Mouse (Mus musculus) cerebellum, postnatal 36 days (tissue): ENCODE measurements around the gene Zic4.

Experiments
- DNase-seq, 2 experiments: peaks; one replicate each; pipeline ENCODE4 v3.0.0; 2021 to 2022; ENCODE audit warnings: mixed read lengths in 2 of 2

Gene Zic4

DNA sequence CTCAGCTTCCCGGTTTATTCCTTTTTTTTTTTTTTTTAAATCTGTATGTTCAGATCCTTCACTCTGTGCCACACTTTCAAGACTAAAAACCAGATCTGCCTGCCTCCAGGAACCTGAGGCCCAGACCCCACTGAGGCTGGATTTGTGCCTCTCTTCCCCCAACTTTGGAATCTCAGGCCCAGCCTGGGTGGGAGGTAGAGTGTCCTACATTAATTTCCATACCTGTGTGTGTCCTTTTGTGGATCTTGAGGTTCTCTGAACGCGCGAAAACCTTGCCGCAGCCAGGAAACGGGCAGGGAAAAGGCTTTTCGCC is 1.6 kb downstream of the Zic4 start:
- DNase-seq, result no peak

DNA sequence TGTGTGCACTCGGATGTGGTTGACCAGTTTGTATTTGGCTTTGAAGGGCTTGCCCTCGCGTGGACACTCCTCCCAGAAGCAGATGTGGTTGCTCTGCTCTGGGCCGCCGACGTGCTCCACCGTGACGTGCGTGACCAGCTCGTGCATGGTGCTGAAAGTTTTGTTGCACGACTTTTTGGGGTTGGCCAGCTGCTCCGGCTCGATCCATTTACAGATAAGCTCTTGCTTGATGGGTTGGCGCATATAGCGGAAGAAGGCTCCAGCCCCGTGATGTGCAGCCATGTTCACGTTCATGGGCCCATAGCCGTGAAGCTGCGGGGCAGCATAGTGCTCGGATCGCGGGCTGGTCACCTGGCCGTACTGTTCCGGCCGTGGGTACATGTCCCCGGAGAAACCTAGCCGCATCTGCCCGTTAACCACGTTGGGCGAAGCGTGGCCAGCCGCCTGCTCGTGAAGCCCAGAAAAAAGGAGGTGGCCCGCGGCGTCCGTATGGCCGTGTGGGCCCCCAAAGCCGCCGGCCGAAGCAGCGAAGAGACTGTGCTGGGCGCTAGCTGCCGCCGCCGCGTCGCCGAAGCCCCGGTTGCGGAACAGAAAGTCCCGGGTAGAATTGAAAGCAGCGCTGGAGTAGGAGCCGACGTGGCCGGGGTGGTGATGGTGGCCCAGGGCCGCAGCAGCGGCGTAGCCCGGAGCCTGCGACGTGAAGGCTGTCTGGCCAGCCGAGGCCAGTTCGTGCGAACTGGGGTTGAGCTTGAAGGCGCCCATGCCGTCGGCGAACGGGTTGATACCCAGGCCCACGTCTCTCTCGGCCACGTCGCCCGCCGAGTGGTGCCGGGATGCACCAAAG is 2.1 kb downstream of the Zic4 start:
- DNase-seq, result peak; percentile 62 to 71

DNA sequence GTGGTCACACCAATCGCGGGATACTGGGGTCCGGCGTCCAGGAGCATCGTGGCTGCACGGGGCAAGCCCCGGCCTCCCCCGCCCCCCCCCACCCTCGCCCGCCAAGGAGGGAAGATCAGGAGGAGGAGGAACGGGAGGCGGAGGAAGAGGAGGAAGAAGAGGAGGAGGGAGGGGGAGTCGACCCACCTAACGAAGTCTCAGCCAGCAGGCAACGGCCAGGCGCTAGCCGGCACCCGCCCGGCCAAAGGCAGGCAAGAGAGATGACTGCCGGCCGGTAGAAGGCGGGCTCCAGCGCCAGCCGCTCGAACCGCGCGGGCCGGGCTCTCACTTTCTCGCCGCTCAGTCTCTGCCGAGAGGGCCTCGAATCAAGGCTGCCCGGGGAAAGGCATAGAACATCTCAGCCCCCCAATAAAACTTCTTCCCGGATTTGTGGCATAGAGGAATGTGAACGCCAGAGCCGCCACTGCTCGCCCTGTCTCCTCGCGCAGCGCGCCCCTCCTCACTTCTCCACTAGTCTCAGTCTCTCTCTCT is 2.8 kb downstream of the Zic4 start:
- peak; percentile 65 for DNase-seq

DNA sequence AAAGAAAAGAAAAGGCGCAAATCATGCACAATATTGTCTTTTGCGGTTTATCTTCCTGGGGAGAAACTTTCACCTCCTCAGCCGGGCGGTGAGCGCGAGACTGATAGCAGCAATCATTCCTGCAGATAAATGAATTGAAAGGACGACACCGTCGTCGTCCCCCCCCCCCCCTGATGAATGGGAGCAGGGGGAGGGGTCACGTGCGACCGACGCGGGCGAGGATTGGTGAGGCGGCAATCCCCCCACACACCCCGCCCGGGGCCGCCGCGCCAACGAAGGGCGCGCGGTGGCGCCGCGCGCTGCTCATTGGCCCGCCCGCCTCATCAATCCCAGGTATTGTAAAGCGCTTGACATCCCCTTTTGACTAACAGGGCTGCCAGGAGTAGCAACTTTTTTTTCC is 3.5 kb downstream of the Zic4 start, which contains the start of gene Zic1:
TSS of gene Zic1 (minus strand) at position 147 of the 400 bp plus-strand sequence.
- peak; percentile 87 to 93 for DNase-seq

DNA sequence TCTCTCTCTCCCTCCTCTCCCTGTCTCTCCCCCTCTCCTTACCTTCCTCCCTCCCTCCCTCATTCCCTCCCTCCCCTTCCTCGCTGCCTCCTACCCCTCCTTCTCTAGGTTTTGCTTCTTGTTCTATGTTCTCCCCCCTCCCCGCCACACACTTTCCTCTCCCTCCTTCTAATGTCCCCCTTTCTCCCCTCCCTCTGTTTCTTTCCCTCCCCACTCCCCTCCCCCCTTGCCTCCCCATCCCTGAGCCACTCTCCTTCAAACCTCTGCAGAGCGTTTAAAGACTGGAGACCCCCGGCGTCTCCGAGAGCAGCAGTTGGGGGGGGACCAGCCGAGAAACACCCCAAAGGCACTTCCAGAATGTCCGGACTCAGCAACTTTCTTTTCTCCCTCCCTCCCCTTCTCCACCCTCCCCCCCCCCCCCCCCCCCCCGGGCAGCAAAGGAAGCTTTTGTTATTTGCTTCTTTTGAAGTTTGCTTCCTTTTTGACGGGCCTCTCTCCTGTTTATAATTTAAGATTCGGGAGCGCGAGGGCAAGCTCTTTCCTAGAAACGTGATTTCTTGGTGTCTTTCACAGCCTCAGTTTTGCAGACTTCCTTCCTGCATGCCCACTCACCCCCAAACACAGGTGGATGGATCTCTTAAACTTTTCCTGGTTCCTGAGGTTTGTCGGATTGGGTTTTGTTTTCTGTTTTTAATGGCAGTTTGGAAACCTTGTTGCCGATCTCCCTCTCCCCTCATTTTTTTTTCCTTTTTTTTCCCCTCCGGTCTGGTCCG is 4.2 kb downstream of the Zic4 start:
- DNase-seq, result peak; percentile 43 to 50

DNA sequence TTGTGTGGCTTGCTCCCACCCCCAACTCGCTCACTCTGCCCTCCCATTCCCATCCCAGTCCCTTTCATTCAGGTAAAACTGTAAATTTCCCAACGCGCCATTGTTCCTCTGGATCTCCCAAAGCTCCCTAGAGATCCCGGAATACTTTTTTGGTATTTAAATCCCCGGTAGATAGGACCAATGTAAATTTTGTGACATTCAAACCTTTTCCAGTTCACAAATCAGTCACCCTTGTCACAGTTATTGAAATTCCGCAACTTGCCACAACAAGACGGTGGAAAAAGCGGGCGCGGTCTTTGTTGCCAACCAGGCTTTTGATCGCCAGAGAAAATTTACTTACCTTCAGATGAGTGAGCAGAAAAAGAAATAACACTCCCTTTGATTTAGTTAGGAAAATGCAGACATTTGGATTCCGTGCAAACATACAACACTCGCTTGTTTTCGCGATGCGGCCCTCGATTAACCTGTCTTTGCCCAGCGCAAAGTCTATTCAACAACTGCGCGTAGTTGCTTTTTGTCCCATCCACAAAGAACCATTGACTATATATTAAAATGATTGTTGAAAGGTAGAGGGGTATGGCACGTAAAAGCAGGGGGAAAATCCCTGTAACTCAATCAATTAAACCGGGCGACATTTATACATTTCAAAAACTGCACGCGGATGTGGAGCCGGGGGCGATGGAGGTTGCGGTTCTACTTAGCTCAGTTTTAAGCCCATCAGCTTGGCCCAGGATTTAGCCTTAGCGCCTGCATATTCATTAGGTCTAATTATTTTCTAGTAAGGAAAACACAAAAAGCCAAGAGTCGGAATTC is 5.0 kb downstream of the Zic4 start:
- DNase-seq, result peak; percentile 30 to 60

DNA sequence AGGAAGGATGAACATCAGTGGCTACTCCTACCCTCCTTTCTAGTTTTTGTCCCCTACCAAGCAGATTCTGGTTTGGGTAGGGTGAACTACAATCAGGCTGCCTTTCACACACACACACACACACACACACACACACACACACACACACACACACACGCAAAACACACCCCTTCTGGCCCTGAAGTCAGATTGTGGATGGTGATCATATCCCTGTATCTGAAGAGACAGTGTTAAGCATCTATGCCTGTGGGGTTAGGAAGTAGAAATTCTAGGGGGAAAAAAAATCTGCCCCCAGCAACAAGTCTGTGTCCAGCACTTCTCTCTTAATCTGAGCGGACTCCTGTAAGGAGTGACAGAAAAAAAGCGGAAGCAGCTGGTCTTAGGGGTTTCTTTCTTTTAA is 5.9 kb downstream of the Zic4 start:
- DNase-seq, result peak; percentile 37 to 62

DNA sequence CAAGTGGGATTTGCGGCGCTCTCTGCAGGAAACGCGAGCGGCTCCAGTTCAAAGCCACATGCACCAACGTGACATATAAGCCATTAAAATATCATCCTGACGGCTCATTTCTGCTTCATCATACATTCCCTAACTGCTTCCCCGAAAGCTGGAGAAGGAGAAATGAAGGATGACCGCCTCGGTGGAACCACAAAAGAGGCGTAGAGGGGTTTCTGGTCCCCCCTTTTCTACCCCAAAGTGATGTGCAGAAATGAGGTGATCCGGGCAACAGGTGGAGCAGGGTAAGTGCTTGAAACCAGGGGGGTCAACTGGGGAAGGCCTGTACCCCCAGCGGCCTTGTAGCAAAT is 6.7 kb downstream of the Zic4 start:
- peak in 1 of 2 experiments; percentile 53 for DNase-seq

DNA sequence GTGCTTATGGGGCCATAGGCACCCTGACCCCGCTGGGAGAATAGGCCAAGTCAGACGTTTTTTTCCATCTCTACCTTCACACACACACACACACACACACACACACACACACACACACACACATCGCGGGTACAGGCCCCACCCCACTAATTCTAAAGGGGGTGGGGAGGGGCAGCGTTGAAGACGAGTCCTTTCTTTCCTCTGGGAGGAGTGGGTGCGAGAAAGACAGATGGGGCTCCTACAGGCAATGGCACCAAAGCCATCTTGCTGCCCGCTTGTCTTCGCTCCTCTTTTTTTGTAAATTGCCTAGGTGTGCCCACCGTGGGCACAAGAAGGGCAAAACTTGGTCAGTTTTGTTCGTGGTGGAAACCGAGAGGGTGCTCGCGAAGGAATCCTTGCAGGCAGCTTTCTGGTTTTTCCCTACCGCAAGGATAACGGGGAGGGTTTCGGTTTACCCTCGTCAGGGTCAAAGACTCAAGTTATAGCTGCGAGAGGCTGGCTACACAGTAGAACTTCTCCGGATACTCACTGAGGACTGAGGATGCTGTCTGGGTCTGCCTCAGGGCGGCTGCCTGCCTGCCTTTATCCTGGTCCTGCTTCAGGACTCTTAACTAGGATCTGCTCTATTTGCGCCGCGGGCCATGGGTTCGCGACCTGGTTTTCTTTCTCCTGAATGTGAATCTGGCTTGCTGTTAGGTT is 7.2 kb downstream of the Zic4 start:
- DNase-seq, result peak; percentile 42 to 60

DNA sequence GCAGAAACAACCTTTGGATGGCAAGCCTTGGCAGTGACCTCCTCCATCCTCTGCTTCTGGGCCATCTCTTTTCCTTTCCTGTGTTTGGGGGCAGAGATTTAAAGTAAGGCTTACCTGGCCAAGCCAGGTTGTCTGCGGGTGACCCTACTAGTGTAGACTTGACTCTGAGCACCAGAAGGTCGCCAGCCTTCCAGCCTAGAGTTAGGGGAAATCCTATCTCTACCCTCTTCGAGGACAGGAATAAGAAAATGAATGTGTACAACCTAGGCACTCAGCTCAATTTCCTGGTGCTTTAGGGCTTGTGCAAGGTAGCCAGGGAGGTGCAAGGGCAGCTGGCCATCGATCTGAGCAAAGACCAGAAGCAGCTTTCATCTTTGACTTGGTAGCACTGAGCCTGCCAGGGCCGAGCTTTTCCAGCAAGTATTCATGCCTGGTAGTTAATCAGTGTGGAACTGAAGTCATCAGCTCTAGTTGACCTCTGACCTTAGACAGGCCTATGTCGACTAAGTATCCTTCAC is 8.0 kb downstream of the Zic4 start:
- peak; percentile 49 to 58 for DNase-seq

DNA sequence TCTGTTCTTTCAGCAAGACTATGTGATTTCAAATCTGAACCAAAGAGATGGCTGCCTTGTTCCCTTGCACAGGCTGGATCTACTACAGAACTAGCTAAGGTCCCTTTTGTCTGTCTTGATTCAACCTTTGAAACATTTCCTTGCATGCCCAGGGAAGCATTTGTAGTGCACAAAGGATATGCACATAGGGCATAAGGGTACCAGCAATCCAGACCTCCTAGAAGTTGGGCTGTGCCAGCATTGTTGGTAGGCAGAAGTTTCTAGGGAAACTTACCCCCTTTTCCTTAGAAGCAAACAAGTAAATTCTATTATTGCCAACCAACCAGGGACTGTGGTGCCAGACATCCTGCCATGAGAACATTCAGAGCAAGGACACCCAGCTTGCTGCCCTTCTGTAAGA is 8.8 kb downstream of the Zic4 start:
- peak in 1 of 2 experiments; percentile 32 for DNase-seq

DNA sequence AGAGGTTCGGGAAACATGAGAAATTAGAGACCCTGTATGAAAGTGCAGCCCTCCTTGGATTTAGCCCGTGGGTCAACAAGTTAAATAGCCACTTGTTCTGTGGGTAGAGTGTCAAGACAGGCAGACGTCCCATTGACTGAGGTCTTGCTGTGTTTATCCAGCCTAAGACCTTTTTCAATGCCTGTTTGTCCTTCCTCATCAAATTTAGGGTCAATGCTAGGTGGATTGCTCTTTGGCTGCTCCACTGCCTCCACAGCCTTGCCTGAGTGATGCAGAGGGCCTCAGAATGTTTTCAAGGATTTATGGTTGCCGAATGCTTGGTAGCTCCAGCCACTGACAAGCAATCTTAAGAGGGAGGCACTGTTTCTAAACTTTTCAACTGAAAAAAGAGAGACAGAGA is 9.4 kb downstream of the Zic4 start:
- DNase-seq, result peak in 1 of 2 experiments; percentile 27

DNA sequence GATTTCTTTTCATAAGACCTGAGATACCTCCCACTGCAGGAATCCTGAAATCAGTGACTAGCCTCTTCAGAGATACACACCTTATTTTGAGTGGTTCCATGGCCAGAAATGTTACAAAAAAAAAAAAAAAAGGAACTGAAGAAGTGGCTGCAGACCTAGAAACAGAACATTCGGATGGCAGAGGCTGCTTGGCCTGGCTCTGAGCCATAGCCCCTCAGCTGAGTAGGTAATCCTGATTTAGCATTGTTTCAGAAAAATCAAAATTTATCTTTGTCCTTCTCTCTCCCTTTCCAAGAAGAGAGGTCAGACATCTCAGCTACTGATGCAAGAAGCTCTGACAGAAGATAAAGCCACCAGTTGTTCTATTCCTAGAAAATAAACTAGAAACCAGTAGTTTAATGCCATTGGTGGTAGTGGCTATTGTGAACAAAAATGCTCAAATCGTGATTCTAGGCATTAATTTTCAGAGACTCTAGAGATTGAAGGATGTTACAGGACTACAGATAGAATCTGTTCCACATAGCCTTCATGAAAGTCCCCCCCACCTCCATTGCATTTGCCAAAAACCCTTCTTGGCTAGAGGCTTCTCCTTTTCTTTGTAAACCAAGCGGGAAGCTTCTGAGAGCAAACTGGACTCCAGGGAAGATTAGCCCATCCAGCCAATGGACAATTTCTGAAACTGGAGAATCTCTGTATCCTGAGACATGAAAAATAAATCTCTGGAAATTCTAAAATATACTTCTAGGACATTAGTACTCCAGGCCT is 11.8 kb downstream of the Zic4 start:
- no peak for DNase-seq

DNA sequence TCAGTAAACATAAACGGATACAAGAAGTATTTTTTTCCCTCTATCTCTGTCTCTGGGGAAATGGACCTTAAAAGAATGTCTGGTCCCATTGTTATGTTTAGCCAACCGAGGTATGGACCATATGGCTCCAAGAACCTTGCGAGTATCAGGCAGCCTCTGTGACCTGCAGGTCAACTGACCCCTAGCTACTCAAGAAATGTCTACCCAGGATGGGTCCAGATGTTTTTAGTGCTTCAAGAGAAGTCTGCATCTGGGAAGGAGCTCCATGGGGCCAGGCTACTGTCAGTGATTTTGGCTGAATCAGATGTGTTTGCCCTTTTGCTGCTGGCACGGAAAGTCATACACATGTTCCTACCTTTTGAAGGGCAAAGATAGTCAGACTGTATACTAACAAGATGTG is 12.5 kb downstream of the Zic4 start:
- no peak for DNase-seq

DNA sequence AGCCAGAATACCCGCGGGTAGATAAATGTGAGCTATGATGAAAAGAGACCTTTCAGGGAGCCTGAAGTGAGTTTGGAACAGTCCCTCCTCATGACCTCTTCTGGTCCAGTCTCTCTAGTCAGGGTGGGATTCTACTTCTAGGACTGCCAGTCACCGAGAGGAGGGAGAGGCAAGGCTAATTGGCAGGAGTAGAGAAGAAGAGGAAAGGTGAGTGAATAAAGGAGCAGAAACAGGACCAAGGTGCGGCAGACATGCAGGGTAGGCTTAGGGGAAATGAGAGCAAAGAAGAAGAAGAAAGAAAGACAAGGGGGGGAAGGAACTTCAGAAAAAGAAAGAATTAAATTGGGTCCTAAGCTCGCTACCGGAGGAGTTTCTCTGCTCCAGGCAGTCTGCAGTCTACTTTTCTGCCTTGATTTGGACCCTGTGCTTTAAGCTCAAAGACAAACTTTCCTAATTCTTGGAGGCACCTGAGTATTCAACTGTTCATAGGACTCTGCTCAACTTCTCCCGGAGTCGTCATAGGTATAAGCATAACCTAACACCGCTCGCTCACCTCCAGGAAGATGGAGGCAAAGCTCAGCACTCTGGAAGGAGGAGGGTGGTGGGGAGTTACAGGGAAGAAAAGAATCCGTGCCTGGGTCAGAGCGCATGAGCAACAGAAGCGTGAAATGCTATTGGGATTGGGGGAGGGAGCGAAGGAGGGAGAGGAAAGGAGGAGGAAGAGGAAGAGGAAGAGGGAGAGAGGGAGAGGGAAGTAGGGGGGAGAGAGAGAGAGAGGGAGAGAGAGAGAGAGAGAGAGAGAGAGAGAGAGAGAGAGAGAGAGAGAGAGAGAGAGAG is 15.0 kb downstream of the Zic4 start:
- DNase-seq, result peak; percentile 49 to 69

DNA sequence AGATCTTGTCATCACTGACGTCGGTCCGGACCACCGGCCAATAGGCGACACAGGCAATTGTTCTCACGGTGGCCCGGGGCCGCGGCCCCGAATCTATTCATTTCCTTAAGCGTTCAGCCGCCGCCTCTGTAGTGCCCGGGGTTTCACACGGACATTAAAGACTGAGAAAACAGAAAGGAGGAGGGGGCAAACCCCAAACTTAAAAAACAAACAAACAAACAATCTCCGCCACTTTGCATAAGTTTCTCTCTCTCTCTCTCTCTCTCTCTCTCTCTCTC is 15.6 kb downstream of the Zic4 start:
- peak; percentile 76 to 77 for DNase-seq

DNA sequence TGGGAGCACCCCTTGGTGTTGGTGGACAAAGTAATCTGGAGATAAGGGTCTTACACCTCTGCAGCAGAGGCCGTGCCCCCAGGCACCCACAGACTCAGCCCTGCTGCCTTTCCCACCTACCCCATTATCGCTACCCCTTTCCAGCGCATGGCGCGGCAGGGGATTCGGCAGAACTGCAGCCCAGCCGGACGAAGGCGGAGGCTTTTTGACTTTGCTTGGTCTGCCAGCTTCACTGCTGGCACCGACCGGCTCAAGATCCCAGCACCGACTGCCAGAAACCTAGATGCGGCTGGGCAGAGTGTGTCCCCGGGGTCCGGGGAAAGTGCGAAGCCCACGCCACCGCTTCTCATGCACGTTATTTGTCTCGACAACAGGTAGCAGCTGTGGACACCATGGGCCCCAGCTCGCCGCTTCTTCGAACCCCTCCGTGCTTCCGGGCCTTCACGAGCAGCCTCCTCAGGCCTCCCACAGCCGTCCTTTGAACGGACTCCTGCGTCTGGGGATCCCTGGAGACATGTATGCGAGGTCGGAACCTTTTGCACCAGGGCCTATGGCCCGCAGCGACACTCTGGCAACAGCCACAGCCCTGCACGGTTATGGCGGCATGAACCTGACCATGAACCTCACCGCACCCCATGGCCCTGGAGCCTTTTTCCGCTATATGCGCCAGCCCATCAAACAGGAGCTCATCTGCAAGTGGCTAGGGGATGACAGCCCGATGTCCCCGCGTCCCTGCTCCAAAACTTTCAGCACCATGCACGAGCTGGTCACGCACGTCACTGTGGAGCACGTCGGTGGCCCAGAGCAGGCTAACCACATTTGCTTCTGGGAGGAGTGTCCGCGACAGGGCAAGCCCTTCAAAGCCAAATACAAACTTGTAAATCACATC is 16.4 kb downstream of the Zic4 start:
- peak; percentile 69 to 77 for DNase-seq

DNA sequence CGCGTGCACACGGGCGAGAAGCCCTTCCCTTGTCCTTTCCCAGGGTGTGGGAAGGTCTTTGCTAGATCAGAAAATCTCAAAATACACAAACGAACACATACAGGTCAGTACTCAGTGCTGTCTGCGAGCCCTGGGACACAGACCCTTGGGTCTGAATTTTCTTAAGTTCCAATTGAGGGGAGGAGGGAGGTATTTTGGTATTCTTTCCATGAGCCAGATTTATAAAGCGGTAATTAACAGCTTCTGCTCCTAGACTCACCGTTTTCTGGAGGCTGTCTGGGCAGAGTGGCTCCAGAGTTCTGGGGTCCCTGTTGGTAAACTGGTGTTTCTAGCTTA is 17.1 kb downstream of the Zic4 start:
- no peak for DNase-seq

DNA sequence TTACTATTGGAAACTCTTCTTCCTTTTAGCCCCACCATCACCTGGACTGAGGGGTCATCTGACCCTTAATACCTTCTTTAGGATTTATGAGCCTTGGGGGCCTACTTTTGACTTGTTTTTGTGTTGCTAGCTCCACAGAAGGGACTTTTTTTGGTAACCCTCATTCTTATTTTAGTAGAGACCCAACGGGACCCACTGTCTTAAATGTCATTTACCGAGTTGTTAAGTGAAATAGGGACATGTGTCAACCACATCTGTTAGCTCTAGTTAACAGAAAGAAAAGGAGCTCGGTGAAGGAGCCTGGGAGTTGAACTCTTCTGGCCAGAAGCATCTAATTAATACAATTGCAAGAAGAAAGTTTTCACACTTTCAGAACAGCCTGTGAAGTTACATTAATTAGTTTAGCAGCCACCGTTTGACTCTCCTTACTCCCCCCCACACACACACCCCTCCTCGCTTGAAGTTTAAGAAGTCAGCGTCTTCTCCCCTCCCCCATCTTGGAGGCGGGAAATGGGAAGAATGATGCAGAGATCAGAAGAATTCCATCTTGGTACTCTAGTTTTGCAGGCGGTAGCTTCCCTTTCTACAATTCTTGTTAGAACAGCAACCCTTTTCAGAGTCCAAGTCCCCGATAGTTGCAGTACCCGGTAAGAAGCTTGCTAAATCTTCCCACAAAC is 17.7 kb downstream of the Zic4 start:
- peak in 1 of 2 experiments; percentile 34 for DNase-seq
